Mouse (Mus musculus) brown adipose tissue, adult 24 weeks (tissue): ENCODE measurements around the gene Ubr2. TPM values are rescaled to one million over a fixed set of nuclear protein-coding genes. Genes with fewer than 3 reads are reported as not detected.

Source experiments
- H3K27ac ChIP-seq: fragments of 200-500 bp; replicated peaks from 2 replicates; pipeline ENCODE4 v1.5.1; 2012; ENCODE audit warnings: low read depth, mild to moderate bottlenecking, low read length
- H3K4me1 ChIP-seq: fragments of 200-500 bp; 2 replicates; pipeline ENCODE4 v1.6.1; 2012; ENCODE audit warnings: low read length, mixed read lengths; ENCODE audit not compliant: control insufficient read depth, insufficient read depth, insufficient read length
- H3K4me3 ChIP-seq: fragments of 200-500 bp; 2 replicates; pipeline ENCODE4 v1.5.1; 2012; ENCODE audit warnings: low read depth, mild to moderate bottlenecking, low read length, moderate library complexity; ENCODE audit not compliant: insufficient read depth
- polyA plus RNA-seq: library from polyadenylated mRNA; stranded (reverse); fragments of >200 nt; gene quantifications from 2 replicates; pipeline ENCODE4 v1.2.4, GENCODE M21; 2012; ENCODE audit not compliant: missing spikeins, insufficient read depth, insufficient read length

The Ubr2 gene
- polyA plus RNA-seq, 1 experiment: 17.1 TPM

DNA sequence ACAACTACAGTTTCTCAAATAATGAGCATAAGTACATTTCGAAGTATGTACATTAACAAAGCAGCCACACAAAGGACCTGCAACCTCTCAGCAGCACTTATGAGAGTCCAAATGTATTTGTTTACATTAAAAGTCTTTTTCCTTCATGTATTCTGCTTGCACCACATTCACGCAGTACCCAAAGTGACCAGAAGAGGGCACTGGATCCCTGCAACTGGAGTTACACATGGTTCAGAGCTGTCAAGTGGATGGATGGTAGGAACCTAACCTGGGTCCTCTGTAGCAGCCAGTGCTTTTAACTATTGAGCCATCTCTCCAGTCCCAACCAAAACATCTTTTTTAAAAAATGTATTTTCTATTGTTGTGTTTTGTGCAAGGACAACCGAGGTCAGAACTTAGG lies 35.2 kb downstream of the Ubr2 start:
- Histone ChIP-seq H3K4me3 (no peak overlapping the region), H3K27ac (no peak overlapping the region), H3K4me1 (no peaks in the 10 kb centered on the region)

GRCm38 (mm10) chr17:46972603-46973002 lies 37.8 kb downstream of the Ubr2 start:
- no peak overlapping the region for H3K27ac ChIP-seq
- H3K4me3 ChIP-seq: no peak overlapping the region
- no peaks in the 10 kb centered on the region for H3K4me1 ChIP-seq

- no peak overlapping the region for H3K4me3 ChIP-seq
- no peaks in the 10 kb centered on the region for H3K4me1 ChIP-seq
- H3K27ac ChIP-seq: no peak overlapping the region
Observed at GRCm38 (mm10) chr17:46966892-46967291, 43.5 kb downstream of the Ubr2 start.

- no peaks in the 10 kb centered on the region for H3K4me1 ChIP-seq
- H3K27ac ChIP-seq: no peak overlapping the region
- H3K4me3 ChIP-seq: no peak overlapping the region
Observed at GRCm38 (mm10) chr17:46963186-46963585, 47.2 kb downstream of the Ubr2 start.

DNA sequence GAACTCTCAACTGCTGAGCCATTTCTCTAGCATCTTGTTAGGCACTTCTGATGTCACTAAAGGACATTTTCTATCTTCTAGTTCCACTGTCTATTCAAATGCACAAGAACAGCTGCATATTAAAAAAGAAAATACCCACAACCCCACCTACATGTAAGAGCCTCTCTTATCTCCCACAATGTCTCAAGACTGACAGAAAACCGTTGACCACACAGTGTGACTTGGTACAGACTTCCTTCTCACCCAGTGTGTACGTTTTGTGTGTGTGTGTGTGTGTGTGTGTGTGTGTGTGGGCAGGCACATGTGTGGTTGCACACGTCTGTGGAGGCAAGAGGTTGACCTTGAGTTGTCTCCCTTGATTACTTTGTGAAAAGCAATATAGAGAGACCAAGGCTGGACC lies 48.2 kb downstream of the Ubr2 start:
- Histone ChIP-seq H3K4me1 (no peaks in the 10 kb centered on the region), H3K27ac (no peak overlapping the region), H3K4me3 (no peak overlapping the region)

DNA sequence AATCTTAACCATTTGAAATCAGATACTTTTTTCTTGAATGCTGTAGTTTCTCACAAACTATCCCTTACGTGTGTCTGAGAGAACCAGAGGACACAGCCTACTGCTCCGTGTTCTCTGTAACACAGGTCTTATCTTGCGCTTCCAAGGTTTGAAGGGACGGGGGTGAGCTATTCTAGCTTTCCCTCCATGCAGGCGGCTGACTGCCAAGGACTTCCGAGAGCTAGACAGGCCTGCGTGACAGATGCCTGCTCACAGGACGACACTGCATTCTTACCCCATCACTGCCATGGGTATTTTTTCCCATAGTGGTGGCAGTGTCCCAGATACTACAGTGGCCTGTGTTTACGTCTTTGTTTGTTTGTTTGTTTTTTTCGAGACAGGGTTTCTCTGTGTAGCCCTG lies 50.1 kb downstream of the Ubr2 start:
- Histone ChIP-seq H3K4me3 (no peak overlapping the region), H3K27ac (no peak overlapping the region)

GRCm38 (mm10) chr17:46958045-46958444 lies 52.3 kb downstream of the Ubr2 start:
- no peak overlapping the region for H3K27ac ChIP-seq
- H3K4me1 ChIP-seq: no peaks in the 10 kb centered on the region
- no peak overlapping the region for H3K4me3 ChIP-seq

More for the DNA sequence above, 50.1 kb downstream of the Ubr2 start:
- H3K4me1 ChIP-seq: no peaks in the 10 kb centered on the region

DNA sequence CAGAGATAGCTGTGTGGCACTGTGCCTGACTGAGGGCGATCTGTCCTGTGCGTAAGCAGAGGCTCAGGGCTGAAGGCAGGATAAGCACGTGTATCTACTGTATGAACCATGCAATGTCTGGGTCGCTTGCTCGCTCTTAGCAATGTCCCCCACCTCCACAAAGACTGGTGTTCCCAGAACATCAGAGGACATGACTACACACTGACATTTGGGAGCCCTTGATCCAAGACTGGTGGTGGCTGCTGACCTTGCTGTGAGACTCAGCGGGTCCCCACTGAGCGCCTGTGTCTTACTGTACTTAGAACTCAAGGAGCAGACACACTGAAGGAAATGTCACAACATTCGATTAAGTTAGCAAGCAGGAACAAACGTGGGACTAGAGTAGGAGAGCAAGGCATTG lies 64.1 kb downstream of the Ubr2 start:
- H3K4me3 ChIP-seq: no peak overlapping the region
- no peaks in the 10 kb centered on the region for H3K4me1 ChIP-seq
- no peak overlapping the region for H3K27ac ChIP-seq

DNA sequence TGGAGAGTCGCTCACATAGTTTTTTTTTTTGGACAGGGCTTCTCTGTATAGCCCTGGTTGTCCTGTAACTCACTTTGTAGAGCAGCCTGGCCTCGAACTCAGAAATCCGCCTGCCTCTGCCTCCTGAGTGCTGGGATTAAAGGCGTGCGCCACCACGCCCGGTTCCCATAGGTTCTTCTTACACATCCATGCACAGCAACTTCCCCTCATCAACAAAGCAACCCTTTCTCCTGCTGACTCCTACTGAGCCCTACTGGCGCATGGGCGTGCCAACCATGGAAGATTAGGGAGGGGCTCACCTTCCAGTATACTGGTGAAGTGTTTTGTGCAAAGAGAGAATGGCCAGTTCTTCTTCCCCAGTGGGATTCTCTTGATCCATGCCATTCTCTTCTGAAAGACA lies 67.9 kb downstream of the Ubr2 start:
- no peak overlapping the region for H3K27ac ChIP-seq
- no peak overlapping the region for H3K4me3 ChIP-seq
- H3K4me1 ChIP-seq: no peaks in the 10 kb centered on the region

DNA sequence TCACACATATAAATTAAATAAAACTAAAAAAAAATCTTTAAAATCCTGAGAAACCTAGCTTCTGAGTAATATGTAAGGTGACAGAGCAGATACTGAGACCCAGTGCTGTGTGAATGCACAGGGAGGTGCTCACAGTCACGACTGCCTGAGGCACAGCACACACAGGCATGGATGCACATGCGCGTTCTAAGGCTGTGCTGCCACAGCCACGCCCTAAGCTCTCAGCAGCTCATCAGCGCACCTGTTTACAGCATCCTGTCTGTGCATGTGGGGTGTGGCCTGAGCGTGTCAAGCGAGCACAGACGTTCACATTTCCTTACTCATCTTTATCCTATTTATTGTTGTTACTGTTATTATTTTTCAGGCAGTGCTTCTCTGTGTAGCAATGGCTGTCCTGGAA lies 69.9 kb downstream of the Ubr2 start:
- H3K4me3 ChIP-seq: no peak overlapping the region
- H3K27ac ChIP-seq: no peak overlapping the region
- no peaks in the 10 kb centered on the region for H3K4me1 ChIP-seq

DNA sequence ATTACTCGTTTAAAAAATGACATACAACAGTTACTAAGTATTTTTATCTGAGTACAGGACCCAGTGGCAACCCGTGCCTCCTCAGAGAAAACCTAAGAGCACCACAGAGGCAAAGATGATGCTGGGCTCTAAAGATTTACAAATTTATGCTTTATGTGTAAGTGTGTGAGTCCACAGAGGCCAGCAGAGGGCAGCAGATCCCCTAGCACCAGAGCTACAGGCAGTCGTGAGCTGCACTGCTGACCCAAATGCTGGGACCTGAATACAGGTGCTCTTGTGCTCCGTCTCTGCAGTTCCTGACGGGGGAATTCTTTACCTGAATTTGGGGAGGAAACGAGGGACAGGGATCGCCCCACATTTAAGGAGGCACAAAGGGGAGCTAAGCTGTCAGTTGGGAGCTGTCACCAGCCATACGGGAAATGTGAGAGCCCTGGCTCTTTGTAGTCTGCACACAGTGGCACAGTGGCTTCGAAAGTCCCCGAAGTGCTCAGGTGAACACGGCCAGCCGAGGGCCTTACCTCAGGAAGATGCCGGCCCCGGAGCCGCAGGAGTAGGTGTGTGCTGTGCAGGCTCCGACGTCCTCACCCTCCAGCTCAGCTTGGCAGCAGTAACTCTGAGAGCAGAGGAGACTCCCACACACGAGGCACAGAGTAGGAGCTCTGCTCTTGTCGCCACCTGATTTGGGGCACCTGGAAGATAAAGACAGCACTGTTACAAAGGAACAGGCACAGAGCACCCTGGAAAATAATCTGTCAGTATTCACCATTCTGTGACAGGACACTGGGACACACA lies 76.6 kb downstream of the Ubr2 start:
- H3K27ac ChIP-seq: no peak overlapping the region
- H3K4me1 ChIP-seq: no peaks in the 10 kb centered on the region
- no peak overlapping the region for H3K4me3 ChIP-seq

DNA sequence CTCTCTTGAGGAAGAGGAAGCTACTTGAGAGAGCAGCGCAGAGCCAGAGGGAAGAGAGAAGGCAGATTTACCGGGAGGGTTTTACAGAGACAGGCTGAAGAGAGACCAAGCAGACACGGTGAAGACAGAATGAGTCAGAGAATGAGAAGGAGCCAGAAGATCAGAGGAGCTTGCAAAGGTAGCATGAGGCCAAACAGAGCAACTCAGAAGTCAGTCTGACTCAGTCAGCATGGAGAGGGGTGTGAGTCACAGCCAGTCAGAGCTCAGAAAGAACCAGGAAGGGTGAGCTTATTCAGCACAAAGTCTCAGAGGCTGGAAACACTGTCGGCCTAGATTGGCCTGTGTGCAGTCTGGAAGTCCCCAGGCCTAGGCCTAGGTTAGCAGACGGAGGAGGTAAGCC lies 77.4 kb downstream of the Ubr2 start:
- no peaks in the 10 kb centered on the region for H3K4me1 ChIP-seq
- H3K27ac ChIP-seq: no peak overlapping the region
- no peak overlapping the region for H3K4me3 ChIP-seq

DNA sequence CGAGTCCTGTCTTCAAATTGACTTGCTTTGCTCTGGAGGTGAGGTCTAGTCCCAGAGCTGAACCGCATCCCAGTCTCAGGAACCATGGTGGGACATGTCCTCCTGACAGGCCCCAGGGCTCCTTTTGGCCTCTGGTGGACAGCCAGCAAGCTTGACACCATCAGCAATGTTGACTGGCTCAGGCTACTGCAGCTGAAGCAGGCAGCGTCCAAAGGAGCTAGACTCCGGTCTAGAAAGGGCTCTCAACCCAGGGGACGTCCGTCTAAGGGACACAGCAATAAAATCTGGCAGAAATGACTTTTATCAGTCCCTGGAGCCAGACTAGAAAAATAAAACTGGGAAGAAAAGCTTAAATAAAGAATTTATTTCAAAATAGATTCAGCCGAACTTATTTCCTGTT lies 80.5 kb downstream of the Ubr2 start:
- no peak overlapping the region for H3K4me3 ChIP-seq
- H3K27ac ChIP-seq: no peak overlapping the region
- H3K4me1 ChIP-seq: no peaks in the 10 kb centered on the region

GRCm38 (mm10) chr17:46929277-46929676 lies 81.1 kb downstream of the Ubr2 start:
- H3K4me1 ChIP-seq: no peaks in the 10 kb centered on the region
- H3K4me3 ChIP-seq: no peak overlapping the region
- H3K27ac ChIP-seq: no peak overlapping the region

DNA sequence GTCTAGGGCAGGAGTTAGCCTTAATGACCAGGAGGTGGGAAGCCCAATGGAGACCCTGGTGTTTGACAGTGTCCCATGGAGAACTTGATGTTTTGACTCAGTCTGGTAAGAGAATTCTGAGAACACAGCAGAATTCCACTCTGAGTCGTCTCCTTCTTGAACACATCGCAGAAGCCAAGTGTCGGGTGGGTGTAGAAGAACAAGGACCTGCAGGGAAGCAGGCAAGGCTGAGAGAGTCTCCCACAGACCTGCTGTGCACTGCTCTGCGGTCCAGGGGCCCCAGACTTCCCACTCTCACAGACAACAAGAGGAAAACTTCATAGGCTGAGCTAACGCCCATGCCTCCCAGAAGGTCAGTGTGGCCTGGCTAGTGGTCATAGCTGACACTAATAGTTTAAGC lies 82.6 kb downstream of the Ubr2 start:
- Histone ChIP-seq H3K4me1 (no peaks in the 10 kb centered on the region), H3K27ac (no peak overlapping the region), H3K4me3 (no peak overlapping the region)

DNA sequence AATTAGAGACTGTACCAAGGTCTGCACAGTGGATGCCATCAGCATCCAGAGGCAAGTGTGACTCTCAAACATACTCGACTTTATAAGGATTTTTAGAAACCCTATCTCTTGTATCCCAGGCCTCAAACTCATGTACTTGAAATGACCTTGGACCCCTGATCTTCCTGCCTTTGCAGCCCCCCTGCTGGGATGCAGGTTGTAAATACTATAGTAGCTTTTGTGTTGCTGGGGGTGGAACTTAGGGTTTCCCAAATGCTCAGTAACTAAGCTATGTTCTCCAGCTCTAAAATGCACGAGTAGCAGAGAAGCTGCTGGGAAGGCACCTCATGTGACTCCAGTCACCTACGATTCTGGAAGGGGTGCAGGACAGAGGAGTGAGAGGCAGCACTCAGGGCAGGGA lies 83.4 kb downstream of the Ubr2 start:
- Histone ChIP-seq H3K4me1 (no peaks in the 10 kb centered on the region), H3K27ac (no peak overlapping the region), H3K4me3 (no peak overlapping the region)
